18 mouse cellular contexts compared by ENCODE assay signal in the genomic region with DNA sequence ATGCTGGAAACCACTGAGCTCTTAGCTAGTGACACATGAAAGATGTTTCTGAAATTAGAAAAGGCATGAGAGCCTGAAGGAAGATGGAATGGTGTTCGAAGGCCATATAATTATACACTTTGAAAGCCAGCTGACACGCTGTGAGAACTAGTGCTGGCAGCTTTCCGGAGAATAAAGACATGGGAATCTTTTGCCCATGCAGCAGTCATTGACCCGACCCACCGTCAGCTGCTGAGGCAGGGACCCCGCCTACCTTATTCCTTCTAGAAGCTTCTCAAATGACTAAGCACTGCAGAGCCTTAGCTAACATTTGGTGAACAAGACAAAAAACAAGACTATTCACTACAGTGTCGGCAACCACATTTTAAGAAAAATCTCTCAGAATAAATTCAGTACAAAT. TPM values are rescaled to one million over a fixed set of nuclear protein-coding genes. Genes with fewer than 3 reads are reported as not detected.
DNase-seq lines count a peak whose midpoint lies in the region; ATAC-seq lines count a peak whose summit lies in the region.
"Had no signal": no experiment of that assay in that cellular context is flagged by ENCODE, and none has a peak within 500 bp of the region (broad histone marks: within the 10 kb centered on the region; RNA-seq: fewer than 3 reads in every experiment).

No protein-coding gene starts in this region.

- DNase-seq in frontal cortex, postnatal 25 days (ENCODE audit: low spot score in 2 of 2): no peak
- peak; percentile 43 to 55 for DNase-seq in frontal cortex, adult 2 months (ENCODE audit: extremely low spot score in 1 of 2, low spot score in 1 of 2)
- DNase-seq in left cerebral cortex, postnatal 14 days (ENCODE audit: low spot score in 2 of 2): peak; percentile 35 to 41
- peak; percentile 17 for DNase-seq in right cerebral cortex, postnatal 4 days
- DNase-seq in kidney, postnatal 14 days: no peak
- no peak for DNase-seq in thymus, postnatal 0 days (ENCODE audit: low spot score)
- DNase-seq: cerebellum, adult 9-10 months; gastrocnemius, adult 2 months; heart, postnatal 10 days; kidney, adult 8-10 months; kidney, postnatal 4 days; lung, adult 2 months; lung, postnatal 36 days; thymus, adult 2 months had no signal

- intact Hi-C loops in left cerebral cortex, postnatal 14 days (cut with DNase I): no loop called here

- ATAC-seq in frontal cortex, adult (ENCODE audit: low TSS enrichment): peak; percentile 16
- ATAC-seq: inflammation-experienced regulatory T-cells, adult 6 months; midbrain, embryonic 15.5 days had no signal

RNA-seq across cellular contexts. Expression of gene Gfpt2, which starts 25.7 kb away (rescaled TPM):
- 12.5 and 13.0 TPM in 2 replicates for polyA plus RNA-seq in frontal cortex, adult 2 months (2012; rRNA removed)
- 1 to 10 TPM; 7.9 to 9.3 TPM for total RNA-seq in left cerebral cortex, postnatal 14 days (2021)
- 3.2 and 3.4 TPM in 2 replicates for polyA plus RNA-seq in thymus, postnatal 0 days (2015; fragmentation: Nextera tagmentation; extraction: Ambion mirVana)
- total RNA-seq: neutrophil, adult 5-6 weeks had no signal

RNA-seq across cellular contexts. Expression of gene Mapk9, which starts 26.9 kb away (rescaled TPM):
- polyA plus RNA-seq in frontal cortex, adult 2 months (2012; rRNA removed): 127 and 129 TPM in 2 replicates
- 100 to 1,000 TPM; 205 to 219 TPM for total RNA-seq in left cerebral cortex, postnatal 14 days (2021)
- polyA plus RNA-seq in thymus, postnatal 0 days (2015; fragmentation: Nextera tagmentation; extraction: Ambion mirVana): 42.0 and 44.5 TPM in 2 replicates

Comparison
In these comparisons a context has a peak if more than half of its experiments do, and no peak if none do; other contexts are left out.
1. DNase-seq: peak in frontal cortex, adult 2 months (2 of 2), left cerebral cortex, postnatal 14 days (2 of 2) and right cerebral cortex, postnatal 4 days (single experiment); none in frontal cortex, postnatal 25 days (0 of 2), kidney, postnatal 14 days (single experiment) and thymus, postnatal 0 days (single experiment).